Mouse (Mus musculus) ES-Bruce4 (cell line): ENCODE data around the gene Zfp239. TPM values are rescaled to one million over a fixed set of nuclear protein-coding genes. Genes with fewer than 3 reads are reported as not detected.
A peak's percentile ranks its signal among the peaks of the same experiment; 100 is the strongest.

Experiments used
- H3K27ac ChIP-seq: 2 replicates; pipeline ENCODE4 v1.5.1; 2012; ENCODE audit warnings: low read length, inconsistent platforms; ENCODE audit not compliant: insufficient read depth
- H3K27me3 ChIP-seq: 2 replicates; pipeline ENCODE4 v1.6.1; 2012; ENCODE audit warnings: mild to moderate bottlenecking, low read length, inconsistent platforms; ENCODE audit not compliant: control insufficient read depth, poor library complexity, insufficient read depth, severe bottlenecking
- H3K36me3 ChIP-seq: 2 replicates; pipeline ENCODE4 v1.6.1; 2012; ENCODE audit warnings: inconsistent platforms, mild to moderate bottlenecking, low read length, moderate library complexity; ENCODE audit not compliant: control insufficient read depth, poor library complexity, insufficient read depth, severe bottlenecking
- H3K4me1 ChIP-seq: one replicate; pipeline ENCODE4 v1.8.1; 2011; ENCODE audit warnings: low read length; ENCODE audit not compliant: control insufficient read depth, insufficient read depth
- H3K4me3 ChIP-seq: 2 replicates; pipeline ENCODE4 v1.5.1; 2011; ENCODE audit warnings: low read depth, mild to moderate bottlenecking, low read length
- H3K9ac ChIP-seq: 2 replicates; pipeline ENCODE4 v1.6.1; 2012; ENCODE audit warnings: low read depth, mild to moderate bottlenecking, inconsistent platforms; ENCODE audit not compliant: poor library complexity, severe bottlenecking
- H3K9me3 ChIP-seq: replicated peaks from 2 replicates; pipeline ENCODE4 v1.6.1; 2012; ENCODE audit warnings: mild to moderate bottlenecking, low read length, inconsistent platforms; ENCODE audit not compliant: control insufficient read depth, poor library complexity, insufficient read depth, severe bottlenecking
- CTCF ChIP-seq: IDR thresholded peaks from one replicate; pipeline ENCODE4 v1.8.1; 2011; ENCODE audit warnings: low read depth, low read length
- EP300 ChIP-seq: IDR thresholded peaks from 2 replicates; pipeline ENCODE4 v1.6.1; 2011; ENCODE audit warnings: low read depth, low read length; ENCODE audit not compliant: insufficient read depth
- POLR2A ChIP-seq: IDR thresholded peaks from one replicate; pipeline ENCODE4 v1.8.1; 2011; ENCODE audit warnings: low read length; ENCODE audit not compliant: insufficient read depth
- polyA plus RNA-seq: library from polyadenylated mRNA; stranded (reverse); fragments of >200 nt; gene quantifications from 2 replicates; pipeline ENCODE4 v1.2.4, GENCODE M21; 2011; ENCODE audit warnings: low read depth; ENCODE audit not compliant: missing spikeins, insufficient read depth, insufficient read length

Gene Zfp239
- polyA plus RNA-seq, 1 experiment: 9.4 TPM

DNA sequence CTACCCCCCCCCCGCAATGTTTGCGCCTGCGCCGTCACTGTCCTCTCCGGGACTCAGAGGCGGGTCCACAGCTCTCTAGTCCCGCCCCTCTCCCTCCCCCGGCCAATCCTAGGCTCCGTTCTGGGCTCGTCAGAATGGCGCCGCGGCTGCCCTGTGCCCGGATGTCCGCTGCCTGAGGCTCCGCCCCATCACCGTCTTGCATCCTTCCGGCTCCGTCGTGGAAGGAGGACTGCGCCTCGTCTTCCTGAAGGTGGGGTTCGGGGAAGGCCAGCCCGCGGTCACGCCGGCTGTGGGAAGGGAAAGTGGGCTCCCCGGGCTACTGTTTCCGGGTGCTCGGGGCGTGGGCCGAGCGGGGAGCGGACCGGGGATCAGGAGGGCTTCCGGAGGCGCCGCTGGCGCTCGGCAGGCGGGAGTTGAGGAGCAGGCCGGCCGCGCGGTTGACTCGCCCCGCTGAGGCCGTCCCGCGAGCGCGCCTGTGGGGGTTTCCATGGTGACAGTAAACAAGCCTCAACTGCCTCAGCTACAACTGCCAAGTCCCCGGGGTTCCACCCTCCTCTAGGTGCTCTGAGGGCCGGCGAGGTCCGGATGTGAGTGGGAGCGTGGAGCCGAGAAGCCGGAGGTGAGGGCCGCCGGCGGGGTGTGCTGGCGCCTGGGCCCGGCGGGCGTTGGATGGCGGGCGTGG is 44.8 kb downstream of the Zfp239 start:
- Histone ChIP-seq H3K4me3 (peak overlapping the region; percentile 84), H3K9me3 (no peaks in the 10 kb centered on the region), H3K36me3 (peaks cover 7% of the 10 kb centered on the region; the same call in 1 of the 2 replicates), H3K27ac (peak overlapping the region; percentile 43), H3K27me3 (no peaks in the 10 kb centered on the region), H3K4me1 (no peaks in the 10 kb centered on the region), H3K9ac (peak overlapping the region; percentile 98)
- TF ChIP-seq CTCF: no peak
- peak; percentile 45; the same call in 1 of the 2 replicates for TF ChIP-seq EP300
- TF ChIP-seq POLR2A: peak; percentile 31

DNA sequence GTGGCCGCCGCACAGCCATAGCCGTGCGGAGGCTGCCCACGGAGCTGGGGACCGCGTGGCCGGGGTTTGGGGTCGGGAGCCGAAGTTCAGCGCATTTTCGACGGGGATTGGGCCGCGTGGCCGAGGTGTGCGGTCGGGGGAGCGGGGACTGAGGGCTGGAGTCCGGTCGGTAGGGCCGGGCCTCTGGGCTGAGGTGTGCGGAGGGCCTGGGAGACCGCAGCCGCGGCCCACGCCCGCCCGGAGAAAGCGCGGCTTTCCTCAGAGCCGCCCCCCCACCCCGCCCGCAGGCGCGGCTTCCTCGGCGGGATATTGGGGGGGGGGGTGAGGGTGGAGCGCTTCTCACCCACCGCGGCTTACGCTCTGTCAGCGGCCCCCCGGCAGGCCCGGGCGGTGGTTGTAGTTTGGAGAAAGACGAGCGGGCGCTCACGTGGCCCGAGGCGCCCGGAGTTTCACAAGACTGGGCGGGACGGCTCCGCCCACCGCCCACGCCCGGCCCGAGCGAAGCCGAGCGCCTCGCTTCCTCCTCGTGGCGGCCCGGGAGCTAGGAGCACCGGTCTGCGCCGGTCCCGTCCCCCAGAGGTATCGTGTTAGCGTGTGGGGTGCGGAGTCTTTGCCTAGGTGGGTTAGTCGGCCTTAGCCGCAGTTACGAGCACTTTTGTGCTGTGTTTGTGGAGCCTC is 45.5 kb downstream of the Zfp239 start:
- no peaks in the 10 kb centered on the region for H3K27me3 ChIP-seq
- H3K36me3 ChIP-seq: peaks cover 7% of the 10 kb centered on the region; the same call in 1 of the 2 replicates
- TF ChIP-seq POLR2A: no peak
- TF ChIP-seq EP300: 0 out of 2 replicates have a peak, but pooled peaks have one; percentile 24
- H3K9ac ChIP-seq: peak overlapping the region; percentile 98
- H3K4me3 ChIP-seq: peak overlapping the region; percentile 84
- no peaks in the 10 kb centered on the region for H3K9me3 ChIP-seq
- no peaks in the 10 kb centered on the region for H3K4me1 ChIP-seq
- peak overlapping the region; percentile 60 for H3K27ac ChIP-seq

DNA sequence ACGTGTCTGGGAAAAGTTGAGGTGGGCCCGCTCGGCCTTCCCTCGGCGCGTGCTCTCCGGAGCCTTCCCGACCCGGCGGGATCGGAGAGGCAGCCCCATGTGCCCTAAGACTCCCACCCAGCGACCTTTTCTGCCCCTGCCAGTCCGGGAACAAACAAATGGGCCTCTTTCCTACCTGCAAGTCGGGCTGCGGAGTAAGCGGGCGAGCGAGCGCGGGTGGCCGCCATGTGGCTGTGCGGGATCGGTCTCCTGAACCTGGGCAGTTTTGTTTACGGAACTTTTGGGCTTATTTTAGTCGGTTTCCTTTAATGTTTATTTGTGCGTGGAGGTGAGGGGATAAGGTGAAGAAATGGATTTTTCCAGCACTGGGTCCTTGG is 46.1 kb downstream of the Zfp239 start:
- H3K4me3 ChIP-seq: peak overlapping the region; percentile 84
- no peaks in the 10 kb centered on the region for H3K27me3 ChIP-seq
- H3K36me3 ChIP-seq: peaks cover 7% of the 10 kb centered on the region; the same call in 1 of the 2 replicates
- no peaks in the 10 kb centered on the region for H3K4me1 ChIP-seq
- no peaks in the 10 kb centered on the region for H3K9me3 ChIP-seq
- H3K9ac ChIP-seq: peak overlapping the region; percentile 98
- TF ChIP-seq EP300 (no peak), POLR2A (no peak), CTCF (no peak)
- peak overlapping the region; percentile 60 for H3K27ac ChIP-seq

- TF ChIP-seq EP300 (no peak), POLR2A (no peak), CTCF (no peak)
- H3K27me3 ChIP-seq: no peaks in the 10 kb centered on the region
- H3K9ac ChIP-seq: peak overlapping the region; percentile 98
- H3K4me3 ChIP-seq: peak overlapping the region; percentile 84
- peaks cover 7% of the 10 kb centered on the region for H3K36me3 ChIP-seq
- peak overlapping the region; percentile 60 for H3K27ac ChIP-seq
- H3K9me3 ChIP-seq: no peaks in the 10 kb centered on the region
- no peaks in the 10 kb centered on the region for H3K4me1 ChIP-seq
Observed at GRCm38 (mm10) chr6:117908424-117908900, 46.6 kb downstream of the Zfp239 start.

- Histone ChIP-seq H3K4me1 (no peaks in the 10 kb centered on the region), H3K27ac (peak overlapping the region; percentile 53), H3K9ac (peak overlapping the region; percentile 98), H3K9me3 (no peaks in the 10 kb centered on the region), H3K36me3 (peaks cover 18% of the 10 kb centered on the region), H3K4me3 (peak overlapping the region; percentile 67), H3K27me3 (no peaks in the 10 kb centered on the region)
- TF ChIP-seq CTCF (no peak), EP300 (no peak), POLR2A (no peak)
Observed at GRCm38 (mm10) chr6:117910120-117910661, 48.3 kb downstream of the Zfp239 start.

DNA sequence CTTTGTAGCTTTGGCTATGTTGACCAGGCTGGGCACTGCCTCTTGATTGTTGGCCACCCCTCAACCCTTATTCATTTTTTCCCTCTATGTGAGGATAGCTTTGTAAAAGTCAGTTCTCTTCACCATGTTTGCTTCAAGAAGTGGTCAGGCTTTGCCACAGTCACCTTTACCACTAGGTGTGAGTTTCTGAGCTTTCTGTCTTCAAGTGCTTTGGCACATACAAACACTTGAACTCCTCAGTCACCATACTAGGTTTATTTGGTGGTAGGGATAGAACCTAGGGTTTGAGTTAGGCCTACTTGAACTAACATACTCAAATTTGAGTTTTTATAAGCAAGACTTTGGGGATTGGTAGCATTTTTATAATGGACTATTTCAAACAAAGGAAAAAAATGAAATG is 52.6 kb downstream of the Zfp239 start:
- TF ChIP-seq EP300: no peak
- TF ChIP-seq CTCF: no peak
- no peak for TF ChIP-seq POLR2A
- Histone ChIP-seq H3K27ac (peak overlapping the region; percentile 64), H3K36me3 (peaks cover 31% of the 10 kb centered on the region), H3K4me1 (peaks cover under 1% of the 10 kb centered on the region), H3K9me3 (no peaks in the 10 kb centered on the region), H3K9ac (peak overlapping the region; percentile 37; the same call in 1 of the 2 replicates), H3K4me3 (no peak overlapping the region), H3K27me3 (no peaks in the 10 kb centered on the region)
